Mouse (Mus musculus): ENCODE data around the gene Jarid2. TPM values are rescaled to one million over a fixed set of nuclear protein-coding genes. Genes with fewer than 3 reads are reported as not detected.
"Not testable (repeated sequence)": the region's sequence is repeated elsewhere in the genome, so short reads cannot be mapped to it uniquely, and the experiment has no call there.

Gene Jarid2
- polyA plus RNA-seq, 1 experiment from 2014 or later: 31.7 TPM

- no peak for DNase-seq
- Histone ChIP-seq H3K27ac (replicated peaks; ENCODE audit: low read depth, low read length) (no peak overlapping the region), H3K4me1 (ENCODE audit: control insufficient read depth, insufficient read depth, low read length) (peaks cover 6% of the 10 kb centered on the region; the same call in 1 of the 2 replicates), H3K4me3 (replicated peaks; ENCODE audit: low read depth, low read length) (no peak overlapping the region), H3K9me3 (ENCODE audit: control insufficient read depth, low read length) (no peaks in the 10 kb centered on the region), H3K9ac (replicated peaks; ENCODE audit: low read length) (no peak overlapping the region), H3K36me3 (ENCODE audit: control insufficient read depth, insufficient read depth, low read length) (0 out of 2 replicates have a peak, but pooled peaks cover 4% of the 10 kb centered on the region), H3K4me2 (ENCODE audit: low read length) (no peak overlapping the region), H3K27me3 (ENCODE audit: control insufficient read depth, insufficient read depth, low read length) (no peaks in the 10 kb centered on the region)
- WGBS: 90% methylated on average over 2 of the region's 2 CpGs
- no peak for ATAC-seq (ENCODE audit: low FRiP score, low TSS enrichment)
Measured at GRCm38 (mm10) chr13:44865566-44865965, 136.3 kb downstream of the Jarid2 start.

GRCm38 (mm10) chr13:44868037-44868650 lies 138.9 kb downstream of the Jarid2 start:
- Histone ChIP-seq H3K27me3 (ENCODE audit: control insufficient read depth, insufficient read depth, low read length) (no peaks in the 10 kb centered on the region), H3K4me3 (replicated peaks; ENCODE audit: low read depth, low read length) (no peak overlapping the region), H3K9ac (replicated peaks; ENCODE audit: low read length) (no peak overlapping the region), H3K27ac (replicated peaks; ENCODE audit: low read depth, low read length) (no peak overlapping the region; the same call in 1 of the 2 replicates), H3K4me2 (ENCODE audit: low read length) (no peak overlapping the region), H3K9me3 (ENCODE audit: control insufficient read depth, low read length) (no peaks in the 10 kb centered on the region), H3K4me1 (ENCODE audit: control insufficient read depth, insufficient read depth, low read length) (peaks cover 6% of the 10 kb centered on the region; the same call in 1 of the 2 replicates), H3K36me3 (ENCODE audit: control insufficient read depth, insufficient read depth, low read length) (0 out of 2 replicates have a peak, but pooled peaks cover 4% of the 10 kb centered on the region)
- 59% methylated on average over 4 of the region's 4 CpGs for WGBS
- DNase-seq (peak; percentile 70), ATAC-seq (ENCODE audit: low FRiP score, low TSS enrichment) (0 out of 2 replicates have a peak, but pooled peaks have one; percentile 48)

GRCm38 (mm10) chr13:44869418-44870119 lies 140.3 kb downstream of the Jarid2 start:
- not testable (repeated sequence) for H3K36me3 ChIP-seq (ENCODE audit: control insufficient read depth, insufficient read depth, low read length); H3K27me3 ChIP-seq (ENCODE audit: control insufficient read depth, insufficient read depth, low read length); H3K4me3 ChIP-seq (replicated peaks; ENCODE audit: low read depth, low read length); H3K4me1 ChIP-seq (ENCODE audit: control insufficient read depth, insufficient read depth, low read length); H3K9ac ChIP-seq (replicated peaks; ENCODE audit: low read length); H3K27ac ChIP-seq (replicated peaks; ENCODE audit: low read depth, low read length); H3K4me2 ChIP-seq (ENCODE audit: low read length); H3K9me3 ChIP-seq (ENCODE audit: control insufficient read depth, low read length)
- ATAC-seq (ENCODE audit: low FRiP score, low TSS enrichment): peak; percentile 99
- WGBS: 78% methylated on average over 47 of the region's 47 CpGs
- peak; percentile 98 for DNase-seq

GRCm38 (mm10) chr13:44876799-44877198 lies 147.5 kb downstream of the Jarid2 start:
- 74% methylated on average over 2 of the region's 2 CpGs for WGBS
- ATAC-seq (ENCODE audit: low FRiP score, low TSS enrichment) (no peak), DNase-seq (no peak)
- Histone ChIP-seq H3K4me3 (replicated peaks; ENCODE audit: low read depth, low read length) (no peak overlapping the region), H3K4me1 (ENCODE audit: control insufficient read depth, insufficient read depth, low read length) (peaks cover 12% of the 10 kb centered on the region), H3K36me3 (ENCODE audit: control insufficient read depth, insufficient read depth, low read length) (peaks cover 11% of the 10 kb centered on the region), H3K9ac (replicated peaks; ENCODE audit: low read length) (no peak overlapping the region), H3K4me2 (ENCODE audit: low read length) (no peak overlapping the region), H3K9me3 (ENCODE audit: control insufficient read depth, low read length) (no peaks in the 10 kb centered on the region), H3K27ac (replicated peaks; ENCODE audit: low read depth, low read length) (no peak overlapping the region), H3K27me3 (ENCODE audit: control insufficient read depth, insufficient read depth, low read length) (no peaks in the 10 kb centered on the region)

- Histone ChIP-seq H3K4me3 (replicated peaks; ENCODE audit: low read depth, low read length) (no peak overlapping the region), H3K9me3 (ENCODE audit: control insufficient read depth, low read length) (no peaks in the 10 kb centered on the region), H3K4me1 (ENCODE audit: control insufficient read depth, insufficient read depth, low read length) (peaks cover 12% of the 10 kb centered on the region), H3K4me2 (ENCODE audit: low read length) (no peak overlapping the region), H3K27me3 (ENCODE audit: control insufficient read depth, insufficient read depth, low read length) (no peaks in the 10 kb centered on the region), H3K36me3 (ENCODE audit: control insufficient read depth, insufficient read depth, low read length) (0 out of 2 replicates have a peak, but pooled peaks cover 14% of the 10 kb centered on the region), H3K27ac (replicated peaks; ENCODE audit: low read depth, low read length) (no peak overlapping the region), H3K9ac (replicated peaks; ENCODE audit: low read length) (no peak overlapping the region)
- DNase-seq (no peak), ATAC-seq (ENCODE audit: low FRiP score, low TSS enrichment) (no peak)
- 92% methylated on average over 4 of the region's 4 CpGs for WGBS
Measured at GRCm38 (mm10) chr13:44881001-44881400, 151.7 kb downstream of the Jarid2 start.

- ATAC-seq (ENCODE audit: low FRiP score, low TSS enrichment): no peak
Measured at GRCm38 (mm10) chr13:44886221-44886620, 156.9 kb downstream of the Jarid2 start.

GRCm38 (mm10) chr13:44890612-44891011 lies 161.3 kb downstream of the Jarid2 start:
- Histone ChIP-seq H3K4me3 (replicated peaks; ENCODE audit: low read depth, low read length) (no peak overlapping the region), H3K9ac (replicated peaks; ENCODE audit: low read length) (no peak overlapping the region), H3K4me2 (ENCODE audit: low read length) (no peak overlapping the region), H3K27ac (replicated peaks; ENCODE audit: low read depth, low read length) (no peak overlapping the region), H3K4me1 (ENCODE audit: control insufficient read depth, insufficient read depth, low read length) (no peaks in the 10 kb centered on the region), H3K27me3 (ENCODE audit: control insufficient read depth, insufficient read depth, low read length) (no peaks in the 10 kb centered on the region), H3K36me3 (ENCODE audit: control insufficient read depth, insufficient read depth, low read length) (peaks cover 6% of the 10 kb centered on the region; the same call in 1 of the 2 replicates), H3K9me3 (ENCODE audit: control insufficient read depth, low read length) (no peaks in the 10 kb centered on the region)
- ATAC-seq (ENCODE audit: low FRiP score, low TSS enrichment): no peak
- no peak for DNase-seq
- WGBS: 57% methylated on average over 2 of the region's 2 CpGs

More at GRCm38 (mm10) chr13:44886221-44886620, 156.9 kb downstream of the Jarid2 start:
- Histone ChIP-seq H3K4me3 (replicated peaks; ENCODE audit: low read depth, low read length) (no peak overlapping the region), H3K9me3 (ENCODE audit: control insufficient read depth, low read length) (no peaks in the 10 kb centered on the region), H3K27ac (replicated peaks; ENCODE audit: low read depth, low read length) (no peak overlapping the region), H3K4me2 (ENCODE audit: low read length) (no peak overlapping the region), H3K36me3 (ENCODE audit: control insufficient read depth, insufficient read depth, low read length) (peaks cover 15% of the 10 kb centered on the region; the same call in 1 of the 2 replicates), H3K9ac (replicated peaks; ENCODE audit: low read length) (no peak overlapping the region), H3K4me1 (ENCODE audit: control insufficient read depth, insufficient read depth, low read length) (no peaks in the 10 kb centered on the region), H3K27me3 (ENCODE audit: control insufficient read depth, insufficient read depth, low read length) (no peaks in the 10 kb centered on the region)
- 96% methylated on average over 2 of the region's 2 CpGs for WGBS
- no peak for DNase-seq

GRCm38 (mm10) chr13:44891813-44892730 lies 162.8 kb downstream of the Jarid2 start:
- H3K4me1 ChIP-seq (ENCODE audit: control insufficient read depth, insufficient read depth, low read length): no peaks in the 10 kb centered on the region
- H3K27ac ChIP-seq (replicated peaks; ENCODE audit: low read depth, low read length): no peak overlapping the region
- H3K9me3 ChIP-seq (ENCODE audit: control insufficient read depth, low read length): no peaks in the 10 kb centered on the region
- 64% methylated on average over 5 of the region's 5 CpGs for WGBS
- no peak overlapping the region for H3K9ac ChIP-seq (replicated peaks; ENCODE audit: low read length)
- H3K4me3 ChIP-seq (replicated peaks; ENCODE audit: low read depth, low read length): no peak overlapping the region
- no peaks in the 10 kb centered on the region for H3K27me3 ChIP-seq (ENCODE audit: control insufficient read depth, insufficient read depth, low read length)
- peaks cover 14% of the 10 kb centered on the region for H3K36me3 ChIP-seq (ENCODE audit: control insufficient read depth, insufficient read depth, low read length)
- no peak for ATAC-seq (ENCODE audit: low FRiP score, low TSS enrichment)
- H3K4me2 ChIP-seq (ENCODE audit: low read length): no peak overlapping the region
- DNase-seq: no peak

Data from midbrain, embryonic 14.5 days (tissue).